Mouse (Mus musculus) forebrain, embryonic 16.5 days (tissue): ENCODE data around the gene AB124611. TPM values are rescaled to one million over a fixed set of nuclear protein-coding genes. Genes with fewer than 3 reads are reported as not detected.
A peak's percentile ranks its signal among the peaks of the same experiment; 100 is the strongest.
"Not testable (repeated sequence)": the region's sequence is repeated elsewhere in the genome, so short reads cannot be mapped to it uniquely, and the experiment has no call there.

Experiments
- ATAC-seq: fragments of 200-750 bp; cut with Nextera tagmentation; 2 replicates; pipeline ENCODE4 v1.8.0; 2017; ENCODE audit warnings: mild to moderate bottlenecking, moderate library complexity
- H3K27ac ChIP-seq: fragments of 300-500 bp; sonication (generic); 2 replicates; pipeline ENCODE4 v1.5.1; 2014; ENCODE audit warnings: low read length, control low read depth
- H3K27me3 ChIP-seq: fragments of 300-500 bp; sonication (generic); replicated peaks from 2 replicates; pipeline ENCODE4 v1.6.1; 2014; ENCODE audit warnings: low read length; ENCODE audit not compliant: control insufficient read depth, insufficient read depth
- H3K36me3 ChIP-seq: fragments of 300-500 bp; sonication (generic); 2 replicates; pipeline ENCODE4 v1.6.1; 2014; ENCODE audit not compliant: control insufficient read depth, insufficient read depth
- H3K4me1 ChIP-seq: fragments of 300-500 bp; sonication (generic); replicated peaks from 2 replicates; pipeline ENCODE4 v1.6.1; 2014; ENCODE audit warnings: low read length; ENCODE audit not compliant: control insufficient read depth, insufficient read depth
- H3K4me2 ChIP-seq: fragments of 300-500 bp; sonication (generic); 2 replicates; pipeline ENCODE4 v1.6.1; 2014; ENCODE audit warnings: mild to moderate bottlenecking, low read length, control low read depth
- H3K4me3 ChIP-seq: fragments of 300-500 bp; sonication (generic); replicated peaks from 2 replicates; pipeline ENCODE4 v1.5.1; 2014; ENCODE audit warnings: mild to moderate bottlenecking, low read length, control low read depth
- H3K9ac ChIP-seq: fragments of 300-500 bp; sonication (generic); replicated peaks from 2 replicates; pipeline ENCODE4 v1.6.1; 2014; ENCODE audit warnings: low read depth, low read length, control low read depth
- H3K9me3 ChIP-seq: fragments of 300-500 bp; sonication (generic); 2 replicates; pipeline ENCODE4 v1.6.1; 2016; ENCODE audit warnings: low read length; ENCODE audit not compliant: control insufficient read depth
- WGBS: fragments of 180-500 bp; shearing (Covaris S2); extraction: QIAGEN DNeasy Blood & Tissue Kit; methylation state at CpG from one replicate; pipeline ENCODE4 v1.1.7; 2014; 5-methylcytosine and 5-hydroxymethylcytosine counted together
- polyA plus RNA-seq: library from polyadenylated mRNA; unstranded; fragments of >200 nt; fragmentation: Nextera tagmentation; extraction: Ambion mirVana; gene quantifications from 2 replicates; pipeline ENCODE4 v1.2.1, GENCODE M21; 2015

The AB124611 gene
- 2.8 and 3.5 TPM in 2 replicates for polyA plus RNA-seq

GRCm38 (mm10) chr9:21525937-21526633 is at the start of gene AB124611:
TSS of gene AB124611 (plus strand) at chr9:21526176.
- H3K36me3 ChIP-seq = no peaks in the 10 kb centered on the region

GRCm38 (mm10) chr9:21477707-21478106 is 48.3 kb upstream of the AB124611 start:
- Histone ChIP-seq H3K4me2 (no peak overlapping the region), H3K4me3 (no peak overlapping the region), H3K27ac (no peak overlapping the region), H3K4me1 (no peaks in the 10 kb centered on the region), H3K36me3 (peaks cover 28% of the 10 kb centered on the region), H3K9me3 (no peaks in the 10 kb centered on the region), H3K9ac (no peak overlapping the region), H3K27me3 (no peaks in the 10 kb centered on the region)
- ATAC-seq = no peak
- WGBS = 98% methylated on average over 6 of the region's 6 CpGs

More at GRCm38 (mm10) chr9:21525937-21526633, at the start of gene AB124611:
- Histone ChIP-seq H3K4me1 (no peaks in the 10 kb centered on the region), H3K4me3 (no peak within 1 kb of the TSS), H3K27ac (no peak within 1 kb of the TSS), H3K27me3 (no peaks in the 10 kb centered on the region), H3K9ac (no peak within 1 kb of the TSS), H3K4me2 (no peak within 1 kb of the TSS), H3K9me3 (no peaks in the 10 kb centered on the region)
- 65% methylated on average over 14 of the region's 14 CpGs for WGBS
- ATAC-seq = no peak

GRCm38 (mm10) chr9:21484065-21484464 is 41.9 kb upstream of the AB124611 start:
- 76% methylated on average over 4 of the region's 4 CpGs for WGBS
- peaks cover 7% of the 10 kb centered on the region for H3K36me3 ChIP-seq
- ATAC-seq = no peak

GRCm38 (mm10) chr9:21488246-21488645 is 37.7 kb upstream of the AB124611 start:
- H3K27me3 ChIP-seq, H3K36me3 ChIP-seq, H3K9ac ChIP-seq, H3K27ac ChIP-seq, H3K4me1 ChIP-seq, ATAC-seq, H3K4me2 ChIP-seq, H3K9me3 ChIP-seq, H3K4me3 ChIP-seq: not testable (repeated sequence)
- 97% methylated on average over 1 of the region's 2 CpGs for WGBS

More at GRCm38 (mm10) chr9:21484065-21484464, 41.9 kb upstream of the AB124611 start:
- no peak overlapping the region for H3K9ac ChIP-seq
- H3K27ac ChIP-seq = no peak overlapping the region
- H3K9me3 ChIP-seq = no peaks in the 10 kb centered on the region
- H3K27me3 ChIP-seq = no peaks in the 10 kb centered on the region
- H3K4me1 ChIP-seq = no peaks in the 10 kb centered on the region
- no peak overlapping the region for H3K4me3 ChIP-seq
- H3K4me2 ChIP-seq = no peak overlapping the region

GRCm38 (mm10) chr9:21490696-21491095 is 35.3 kb upstream of the AB124611 start:
- ATAC-seq = no peak
- Histone ChIP-seq H3K36me3 (peaks cover 2% of the 10 kb centered on the region; the same call in 1 of the 2 replicates), H3K9ac (no peak overlapping the region), H3K27ac (no peak overlapping the region), H3K4me2 (no peak overlapping the region), H3K27me3 (no peaks in the 10 kb centered on the region), H3K9me3 (no peaks in the 10 kb centered on the region), H3K4me1 (no peaks in the 10 kb centered on the region), H3K4me3 (no peak overlapping the region)
- WGBS = 91% methylated on average over 9 of the region's 9 CpGs

- H3K9ac ChIP-seq = no peak overlapping the region
- H3K36me3 ChIP-seq = peaks cover 2% of the 10 kb centered on the region; the same call in 1 of the 2 replicates
- no peaks in the 10 kb centered on the region for H3K4me1 ChIP-seq
- WGBS = 66% methylated on average over 2 of the region's 2 CpGs
- H3K4me2 ChIP-seq = no peak overlapping the region
- no peaks in the 10 kb centered on the region for H3K9me3 ChIP-seq
- H3K27ac ChIP-seq = no peak overlapping the region
- no peaks in the 10 kb centered on the region for H3K27me3 ChIP-seq
- H3K4me3 ChIP-seq = no peak overlapping the region
- ATAC-seq = no peak
Measured at GRCm38 (mm10) chr9:21493907-21494306, 32.1 kb upstream of the AB124611 start.

GRCm38 (mm10) chr9:21494726-21495125 is 31.2 kb upstream of the AB124611 start:
- ATAC-seq = no peak
- Histone ChIP-seq H3K4me1 (no peaks in the 10 kb centered on the region), H3K36me3 (peaks cover 9% of the 10 kb centered on the region), H3K4me3 (no peak overlapping the region), H3K9ac (no peak overlapping the region), H3K27ac (no peak overlapping the region), H3K9me3 (no peaks in the 10 kb centered on the region), H3K27me3 (no peaks in the 10 kb centered on the region), H3K4me2 (no peak overlapping the region)
- WGBS = 88% methylated on average over 9 of the region's 9 CpGs

- no peak for ATAC-seq
- H3K4me3 ChIP-seq = no peak overlapping the region
- no peaks in the 10 kb centered on the region for H3K9me3 ChIP-seq
- no peak overlapping the region for H3K4me2 ChIP-seq
- peaks cover 10% of the 10 kb centered on the region for H3K36me3 ChIP-seq
- no peaks in the 10 kb centered on the region for H3K27me3 ChIP-seq
- no peak overlapping the region for H3K9ac ChIP-seq
- no peaks in the 10 kb centered on the region for H3K4me1 ChIP-seq
- no peak overlapping the region for H3K27ac ChIP-seq
- WGBS = 90% methylated on average over 19 of the region's 19 CpGs
Measured at GRCm38 (mm10) chr9:21496308-21497049, 29.5 kb upstream of the AB124611 start.

GRCm38 (mm10) chr9:21497050-21497542 is 28.9 kb upstream of the AB124611 start:
- Histone ChIP-seq H3K4me3 (no peak overlapping the region), H3K4me1 (no peaks in the 10 kb centered on the region), H3K9ac (no peak overlapping the region), H3K4me2 (no peak overlapping the region), H3K27me3 (no peaks in the 10 kb centered on the region), H3K27ac (0 out of 2 replicates have a peak overlapping the region, but pooled peaks have one; percentile 9), H3K36me3 (peaks cover 10% of the 10 kb centered on the region), H3K9me3 (no peaks in the 10 kb centered on the region)
- 90% methylated on average over 16 of the region's 16 CpGs for WGBS
- ATAC-seq = no peak
